Mouse (Mus musculus): ENCODE data around the gene Gm17657. TPM values are rescaled to one million over a fixed set of nuclear protein-coding genes. Genes with fewer than 3 reads are reported as not detected.

Gm17657 gene
- polyA plus RNA-seq, 1 experiment, result not detected

DNA sequence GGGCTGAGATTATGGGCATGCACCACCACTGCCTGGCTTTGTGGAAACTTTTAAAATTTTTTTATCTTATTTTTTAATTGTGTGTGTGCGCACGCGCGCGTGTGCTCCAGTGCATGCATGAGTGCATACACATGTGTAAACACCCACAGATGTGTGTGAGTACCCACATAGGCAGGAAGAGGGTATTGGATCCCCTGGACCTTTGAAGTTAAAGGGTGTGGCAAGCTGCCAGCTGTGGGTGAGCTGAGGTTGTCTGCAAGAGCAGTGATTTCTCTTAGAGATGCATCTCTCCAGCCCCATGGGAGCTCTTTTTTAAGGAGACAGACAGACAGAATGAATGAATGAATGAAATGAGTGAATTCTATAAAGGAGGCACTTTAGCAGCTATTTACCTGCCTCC lies 16.1 kb upstream of the Gm17657 start:
- Histone ChIP-seq H3K27me3 (replicated peaks; ENCODE audit: control insufficient read depth, insufficient read depth, low read length) (no peaks in the 10 kb centered on the region), H3K4me3 (ENCODE audit: insufficient read depth, low read depth, low read length) (no peak overlapping the region), H3K4me1 (ENCODE audit: control insufficient read depth, insufficient read depth, low read length) (no peaks in the 10 kb centered on the region; the same call in 1 of the 2 replicates), H3K36me3 (ENCODE audit: control insufficient read depth, insufficient read depth, low read length) (no peaks in the 10 kb centered on the region), H3K27ac (ENCODE audit: insufficient read depth, low read depth, low read length) (no peak overlapping the region)
- WGBS, result 94% methylated on average over 5 of the region's 5 CpGs
- no peak for TF ChIP-seq CTCF (conservative IDR thresholded peaks at IDR 0.05; ENCODE audit: insufficient read depth, insufficient read length, low read depth, low read length)
- TF ChIP-seq POLR2A (IDR thresholded peaks at IDR 0.05; ENCODE audit: low read depth, low read length), result no peak
- DNase-seq, result no peak

DNA sequence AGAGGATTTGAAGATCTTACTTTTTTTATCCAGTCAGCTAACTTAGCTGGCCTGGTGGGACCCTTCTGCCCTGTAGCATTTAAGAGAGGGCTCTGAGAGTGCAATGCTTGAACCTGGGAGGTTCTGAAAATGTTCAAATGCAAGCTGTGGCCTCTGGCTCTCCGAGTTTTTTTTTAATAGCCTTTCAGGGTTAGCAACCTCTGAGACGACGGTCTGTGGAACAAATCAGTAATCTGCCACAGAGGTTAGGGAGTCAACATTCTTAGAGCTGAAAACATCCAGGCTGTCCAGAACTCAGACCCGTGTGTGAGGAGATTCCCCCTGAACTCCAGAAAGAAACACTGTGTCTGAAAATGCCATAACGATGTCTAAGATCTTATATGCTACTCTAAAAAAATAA lies 9.0 kb upstream of the Gm17657 start:
- TF ChIP-seq CTCF (conservative IDR thresholded peaks at IDR 0.05; ENCODE audit: insufficient read depth, insufficient read length, low read depth, low read length) (no peak), POLR2A (IDR thresholded peaks at IDR 0.05; ENCODE audit: low read depth, low read length) (no peak)
- DNase-seq, result peak; percentile 56
- H3K36me3 ChIP-seq (ENCODE audit: control insufficient read depth, insufficient read depth, low read length), result no peaks in the 10 kb centered on the region
- no peak overlapping the region for H3K4me3 ChIP-seq (ENCODE audit: insufficient read depth, low read depth, low read length)
- peak overlapping the region; percentile 12; the same call in 1 of the 2 replicates for H3K27ac ChIP-seq (ENCODE audit: insufficient read depth, low read depth, low read length)
- WGBS, result 34% methylated on average over 5 of the region's 5 CpGs
- no peaks in the 10 kb centered on the region for H3K27me3 ChIP-seq (replicated peaks; ENCODE audit: control insufficient read depth, insufficient read depth, low read length)
- H3K4me1 ChIP-seq (ENCODE audit: control insufficient read depth, insufficient read depth, low read length), result peaks cover 3% of the 10 kb centered on the region; the same call in 1 of the 2 replicates

DNA sequence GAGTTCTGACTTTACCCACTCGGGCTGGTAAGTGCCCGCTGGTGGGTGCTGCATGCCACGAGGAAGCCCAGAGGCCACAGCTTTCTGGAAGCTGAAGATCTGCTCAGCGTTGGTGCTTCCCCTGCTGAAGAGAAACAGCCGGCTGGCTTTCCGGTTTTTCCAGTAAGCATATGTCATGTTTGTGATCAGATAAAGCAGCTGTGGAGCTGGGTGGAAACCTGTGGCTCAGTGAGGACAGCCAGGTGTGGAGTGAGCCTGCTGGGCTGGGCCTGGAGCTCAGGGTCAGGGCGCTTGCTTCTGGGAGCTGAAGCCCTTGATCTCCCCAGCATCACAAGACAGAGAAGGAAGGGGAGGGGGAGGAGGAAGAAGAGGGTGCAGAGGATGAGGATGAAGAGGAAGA lies 7.5 kb upstream of the Gm17657 start:
- no peak for DNase-seq
- Histone ChIP-seq H3K4me3 (ENCODE audit: insufficient read depth, low read depth, low read length) (no peak overlapping the region), H3K27ac (ENCODE audit: insufficient read depth, low read depth, low read length) (no peak overlapping the region), H3K4me1 (ENCODE audit: control insufficient read depth, insufficient read depth, low read length) (peaks cover 7% of the 10 kb centered on the region; the same call in 1 of the 2 replicates), H3K36me3 (ENCODE audit: control insufficient read depth, insufficient read depth, low read length) (no peaks in the 10 kb centered on the region), H3K27me3 (replicated peaks; ENCODE audit: control insufficient read depth, insufficient read depth, low read length) (no peaks in the 10 kb centered on the region)
- TF ChIP-seq POLR2A (IDR thresholded peaks at IDR 0.05; ENCODE audit: low read depth, low read length) (no peak), CTCF (conservative IDR thresholded peaks at IDR 0.05; ENCODE audit: insufficient read depth, insufficient read length, low read depth, low read length) (no peak)
- WGBS, result 77% methylated on average over 7 of the region's 7 CpGs

DNA sequence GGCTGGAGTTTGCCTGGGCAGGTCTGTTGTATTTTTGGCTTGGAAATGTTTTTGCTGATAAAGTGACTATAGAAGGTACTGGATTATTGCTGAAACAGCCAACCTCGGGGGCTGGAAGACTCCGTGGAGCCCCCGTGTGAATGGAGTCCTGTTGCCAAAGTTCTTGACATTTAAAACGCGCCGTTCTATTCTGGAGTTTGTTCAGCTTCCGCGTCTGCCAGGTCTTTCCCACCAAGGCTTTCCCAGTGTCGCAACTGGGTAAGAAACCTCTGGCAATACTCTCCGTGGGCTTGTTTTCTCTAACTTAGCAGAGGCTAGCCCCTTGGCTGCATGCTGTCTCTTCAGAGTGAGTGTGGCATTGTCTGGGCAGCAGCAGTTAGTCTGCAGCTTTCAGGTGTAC lies 7.0 kb upstream of the Gm17657 start:
- TF ChIP-seq POLR2A (IDR thresholded peaks at IDR 0.05; ENCODE audit: low read depth, low read length) (no peak), CTCF (conservative IDR thresholded peaks at IDR 0.05; ENCODE audit: insufficient read depth, insufficient read length, low read depth, low read length) (no peak)
- H3K27ac ChIP-seq (ENCODE audit: insufficient read depth, low read depth, low read length), result no peak overlapping the region

DNA sequence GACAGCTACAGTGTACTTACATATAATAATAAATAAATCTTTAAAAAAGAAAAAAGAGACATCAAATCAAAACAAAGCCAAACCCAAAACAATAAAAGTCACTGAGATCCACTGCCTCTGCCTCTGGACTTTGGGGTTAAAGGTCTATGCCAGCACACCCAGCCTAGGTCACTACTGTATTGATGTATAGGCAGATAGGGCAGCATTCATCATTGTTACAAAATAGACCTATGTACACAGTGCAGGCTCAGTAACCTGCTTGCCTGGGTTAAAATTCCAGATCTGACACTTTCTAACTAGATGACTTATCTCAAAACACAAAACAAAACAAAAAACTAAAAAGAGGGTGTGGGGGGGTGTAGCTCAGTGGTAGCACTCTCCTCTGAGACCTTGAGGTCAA lies 4.7 kb upstream of the Gm17657 start:
- Histone ChIP-seq H3K4me3 (ENCODE audit: insufficient read depth, low read depth, low read length) (no peak overlapping the region), H3K4me1 (ENCODE audit: control insufficient read depth, insufficient read depth, low read length) (peaks cover 18% of the 10 kb centered on the region; the same call in 1 of the 2 replicates), H3K27ac (ENCODE audit: insufficient read depth, low read depth, low read length) (no peak overlapping the region), H3K36me3 (ENCODE audit: control insufficient read depth, insufficient read depth, low read length) (no peaks in the 10 kb centered on the region), H3K27me3 (replicated peaks; ENCODE audit: control insufficient read depth, insufficient read depth, low read length) (no peaks in the 10 kb centered on the region)
- DNase-seq, result no peak
- TF ChIP-seq POLR2A (IDR thresholded peaks at IDR 0.05; ENCODE audit: low read depth, low read length), result no peak
- no peak for TF ChIP-seq CTCF (conservative IDR thresholded peaks at IDR 0.05; ENCODE audit: insufficient read depth, insufficient read length, low read depth, low read length)

More for the DNA sequence above, 7.0 kb upstream of the Gm17657 start:
- Histone ChIP-seq H3K4me1 (ENCODE audit: control insufficient read depth, insufficient read depth, low read length) (peaks cover 7% of the 10 kb centered on the region; the same call in 1 of the 2 replicates), H3K27me3 (replicated peaks; ENCODE audit: control insufficient read depth, insufficient read depth, low read length) (no peaks in the 10 kb centered on the region), H3K4me3 (ENCODE audit: insufficient read depth, low read depth, low read length) (no peak overlapping the region), H3K36me3 (ENCODE audit: control insufficient read depth, insufficient read depth, low read length) (no peaks in the 10 kb centered on the region)
- 84% methylated on average over 10 of the region's 10 CpGs for WGBS
- no peak for DNase-seq

DNA sequence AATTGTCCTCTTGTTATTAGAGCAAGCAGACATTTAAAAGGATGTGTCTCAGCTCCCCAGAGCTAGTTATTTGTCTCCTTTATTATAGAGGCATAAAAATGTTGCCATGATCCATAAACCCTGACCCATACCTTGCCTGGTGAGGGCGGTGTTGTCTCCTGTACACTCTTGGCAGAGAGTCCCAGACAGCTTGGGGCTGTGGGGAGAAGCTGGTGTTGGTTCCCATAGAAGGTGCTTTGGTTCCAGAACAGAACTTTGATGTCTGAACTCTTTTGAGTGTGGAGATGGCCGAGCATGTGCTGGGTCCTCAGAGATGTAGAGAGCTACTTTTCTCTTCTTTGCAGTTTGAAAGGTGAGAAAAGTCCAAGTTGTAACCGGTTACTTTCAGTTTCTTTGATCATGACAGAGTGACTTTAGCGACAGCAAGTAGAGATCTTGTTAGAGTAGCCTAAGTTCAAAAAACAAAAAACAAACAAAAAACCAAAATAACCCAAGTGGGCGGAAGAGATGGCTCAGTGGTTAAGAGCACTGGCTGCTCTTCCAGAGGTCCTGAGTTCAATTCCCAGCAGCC lies 2.8 kb upstream of the Gm17657 start, which contains the start of gene Tmem217:
TSS of gene Tmem217 (minus strand) at position 224 of the 571 bp plus-strand sequence.
- DNase-seq, result no peak
- Histone ChIP-seq H3K36me3 (ENCODE audit: control insufficient read depth, insufficient read depth, low read length) (no peaks in the 10 kb centered on the region), H3K27me3 (replicated peaks; ENCODE audit: control insufficient read depth, insufficient read depth, low read length) (no peaks in the 10 kb centered on the region), H3K4me1 (ENCODE audit: control insufficient read depth, insufficient read depth, low read length) (peaks cover 18% of the 10 kb centered on the region; the same call in 1 of the 2 replicates), H3K27ac (ENCODE audit: insufficient read depth, low read depth, low read length) (no peak within 1 kb of the TSS), H3K4me3 (ENCODE audit: insufficient read depth, low read depth, low read length) (no peak within 1 kb of the TSS)
- 67% methylated on average over 5 of the region's 5 CpGs for WGBS
- TF ChIP-seq CTCF (conservative IDR thresholded peaks at IDR 0.05; ENCODE audit: insufficient read depth, insufficient read length, low read depth, low read length) (no peak), POLR2A (IDR thresholded peaks at IDR 0.05; ENCODE audit: low read depth, low read length) (no peak)

DNA sequence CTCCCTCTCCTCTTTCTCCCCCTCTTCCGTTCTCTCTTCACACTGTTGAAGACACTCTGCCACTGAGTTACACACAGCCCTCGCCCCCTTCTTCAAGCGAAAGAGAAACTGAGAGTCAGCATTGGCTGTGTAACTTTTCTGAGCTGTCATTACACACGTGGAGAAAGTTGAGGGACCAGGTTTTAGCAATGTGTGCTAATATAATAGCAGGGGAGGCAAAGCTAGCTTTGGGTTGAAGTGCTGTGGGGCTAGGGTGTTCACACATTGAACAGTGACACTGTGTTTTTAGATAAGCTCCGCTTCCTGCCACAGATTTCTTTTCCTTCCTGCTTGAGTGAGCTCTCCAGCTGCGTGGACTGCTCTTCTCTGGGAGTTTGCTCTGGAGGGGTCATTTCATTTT lies 1.6 kb upstream of the Gm17657 start:
- Histone ChIP-seq H3K36me3 (ENCODE audit: control insufficient read depth, insufficient read depth, low read length) (no peaks in the 10 kb centered on the region), H3K4me3 (ENCODE audit: insufficient read depth, low read depth, low read length) (peak overlapping the region; percentile 8; the same call in 1 of the 2 replicates), H3K27me3 (replicated peaks; ENCODE audit: control insufficient read depth, insufficient read depth, low read length) (no peaks in the 10 kb centered on the region), H3K27ac (ENCODE audit: insufficient read depth, low read depth, low read length) (0 out of 2 replicates have a peak overlapping the region, but pooled peaks have one; percentile 5), H3K4me1 (ENCODE audit: control insufficient read depth, insufficient read depth, low read length) (peaks cover 18% of the 10 kb centered on the region; the same call in 1 of the 2 replicates)
- peak; percentile 23 for DNase-seq
- TF ChIP-seq POLR2A (IDR thresholded peaks at IDR 0.05; ENCODE audit: low read depth, low read length), result no peak
- 33% methylated on average over 6 of the region's 6 CpGs for WGBS

All from kidney, adult 2 months (tissue).